Mouse (Mus musculus): ENCODE results near the gene Cog1.
"Not testable (repeated sequence)": the region's sequence is repeated elsewhere in the genome, so short reads cannot be mapped to it uniquely, and the experiment has no call there.

The Cog1 gene

GRCm38 (mm10) chr11:113631862-113632261 is 17.1 kb upstream of the Cog1 start:
- in situ Hi-C loops (cut with MboI, MseI) = no loop called here

- in situ Hi-C loops (cut with MboI, MseI) = no loop called here
Measured at GRCm38 (mm10) chr11:113632303-113632702, 16.7 kb upstream of the Cog1 start.

- in situ Hi-C loops (cut with MboI, MseI) = no loop called here
Measured at GRCm38 (mm10) chr11:113633398-113633797, 15.6 kb upstream of the Cog1 start.

- in situ Hi-C loops (cut with MboI, MseI) = no loop called here
Measured at GRCm38 (mm10) chr11:113634699-113635121, 14.3 kb upstream of the Cog1 start.

GRCm38 (mm10) chr11:113638680-113639079 is 10.3 kb upstream of the Cog1 start:
- in situ Hi-C loops (cut with MboI, MseI) = no loop called here

GRCm38 (mm10) chr11:113645181-113645580 is 3.8 kb upstream of the Cog1 start:
- in situ Hi-C loops (cut with MboI, MseI) = loop anchor here (10.0 kb wide), 1 partner anchor 460 kb away; no protein-coding TSS in a partner anchor

- in situ Hi-C loops (cut with MboI, MseI) = loop anchor here (10.0 kb wide), 1 partner anchor 463 kb away; no protein-coding TSS in a partner anchor
Measured at GRCm38 (mm10) chr11:113648152-113648551, 817 bp upstream of the Cog1 start.

GRCm38 (mm10) chr11:113649353-113650210 is 613 bp downstream of the Cog1 start, which contains the start of gene Slc39a11:
Slc39a11 (minus strand) TSS chr11:113650079.
- in situ Hi-C loops (cut with MboI, MseI) = loop anchor here (10.0 kb wide), 1 partner anchor 465 kb away; no protein-coding TSS in a partner anchor

- in situ Hi-C loops (cut with MboI, MseI) = no loop called here
Measured at GRCm38 (mm10) chr11:113651206-113651906, 2.4 kb downstream of the Cog1 start.

GRCm38 (mm10) chr11:113651907-113652273 is 2.9 kb downstream of the Cog1 start:
- in situ Hi-C loops (cut with MboI, MseI) = no loop called here

GRCm38 (mm10) chr11:113652516-113652915 is 3.5 kb downstream of the Cog1 start:
- in situ Hi-C loops (cut with MboI, MseI) = no loop called here

- in situ Hi-C loops (cut with MboI, MseI) = no loop called here
Measured at GRCm38 (mm10) chr11:113654105-113654504, 5.1 kb downstream of the Cog1 start.

- in situ Hi-C loops (cut with MboI, MseI) = loop anchor here (5.0 kb wide), 1 partner anchor 108 kb away; no protein-coding TSS in a partner anchor
Measured at GRCm38 (mm10) chr11:113654561-113655270, 5.7 kb downstream of the Cog1 start.

GRCm38 (mm10) chr11:113656511-113656932 is 7.6 kb downstream of the Cog1 start:
- in situ Hi-C loops (cut with MboI, MseI) = loop anchor here (5.0 kb wide), 1 partner anchor 106 kb away; no protein-coding TSS in a partner anchor

- in situ Hi-C loops (cut with MboI, MseI) = loop anchor here (5.0 kb wide), 1 partner anchor 105 kb away; no protein-coding TSS in a partner anchor
Measured at GRCm38 (mm10) chr11:113657221-113657620, 8.3 kb downstream of the Cog1 start.

- in situ Hi-C loops (cut with MboI, MseI) = loop anchor here (5.0 kb wide), 1 partner anchor 104 kb away; no protein-coding TSS in a partner anchor
Measured at GRCm38 (mm10) chr11:113658319-113658718, 9.3 kb downstream of the Cog1 start.

- in situ Hi-C loops (cut with MboI, MseI) = loop anchor here (5.0 kb wide), 1 partner anchor 104 kb away; no protein-coding TSS in a partner anchor
Measured at GRCm38 (mm10) chr11:113658763-113659162, 9.8 kb downstream of the Cog1 start.

- in situ Hi-C loops (cut with MboI, MseI) = not testable (repeated sequence)
Measured at GRCm38 (mm10) chr11:113660213-113660612, 11.2 kb downstream of the Cog1 start.

- in situ Hi-C loops (cut with MboI, MseI) = no loop called here
Measured at GRCm38 (mm10) chr11:113660940-113661339, 12.0 kb downstream of the Cog1 start.

GRCm38 (mm10) chr11:113661835-113662351 is 12.9 kb downstream of the Cog1 start:
- in situ Hi-C loops (cut with MboI, MseI) = no loop called here

- in situ Hi-C loops (cut with MboI, MseI) = no loop called here
Measured at GRCm38 (mm10) chr11:113664279-113664678, 15.3 kb downstream of the Cog1 start.

Measured in regulatory T cell (primary cell).